Mouse (Mus musculus) cortical plate, adult 2 months (tissue): ENCODE results near the gene Trir. TPM values are rescaled to one million over a fixed set of nuclear protein-coding genes. Genes with fewer than 3 reads are reported as not detected.
A peak's percentile ranks its signal among the peaks of the same experiment; 100 is the strongest.

Source experiments
- H3K27ac ChIP-seq: fragments of 200-500 bp; 2 replicates; pipeline ENCODE4 v1.5.1; 2012; ENCODE audit warnings: low read length, control low read depth, inconsistent platforms; ENCODE audit not compliant: insufficient read depth
- H3K4me1 ChIP-seq: fragments of 200-500 bp; 2 replicates; pipeline ENCODE4 v1.6.1; 2011; ENCODE audit warnings: low read length; ENCODE audit not compliant: control insufficient read depth, insufficient read depth
- H3K4me3 ChIP-seq: fragments of 200-500 bp; 2 replicates; pipeline ENCODE4 v1.5.1; 2011; ENCODE audit warnings: mild to moderate bottlenecking, low read length, control low read depth; ENCODE audit not compliant: insufficient read depth
- CTCF ChIP-seq: fragments of 200-500 bp; IDR thresholded peaks from 2 replicates; pipeline ENCODE4 v1.5.1; 2011; ENCODE audit warnings: mild to moderate bottlenecking, control low read depth, low read length; ENCODE audit not compliant: insufficient read depth; ENCODE audit errors: extremely low read depth
- POLR2A ChIP-seq: fragments of 200-500 bp; IDR thresholded peaks from 2 replicates; pipeline ENCODE4 v1.6.1; 2011; ENCODE audit warnings: mild to moderate bottlenecking, low read length, control low read depth; ENCODE audit not compliant: insufficient read depth; ENCODE audit errors: extremely low read depth
- polyA plus RNA-seq: library from polyadenylated mRNA; depleted of rRNA; stranded (reverse); fragments of >200 nt; gene quantifications from 2 replicates; pipeline ENCODE4 v1.2.3, GENCODE M21; 2012

The Trir gene
- polyA plus RNA-seq, 1 experiment, result 119 TPM

DNA sequence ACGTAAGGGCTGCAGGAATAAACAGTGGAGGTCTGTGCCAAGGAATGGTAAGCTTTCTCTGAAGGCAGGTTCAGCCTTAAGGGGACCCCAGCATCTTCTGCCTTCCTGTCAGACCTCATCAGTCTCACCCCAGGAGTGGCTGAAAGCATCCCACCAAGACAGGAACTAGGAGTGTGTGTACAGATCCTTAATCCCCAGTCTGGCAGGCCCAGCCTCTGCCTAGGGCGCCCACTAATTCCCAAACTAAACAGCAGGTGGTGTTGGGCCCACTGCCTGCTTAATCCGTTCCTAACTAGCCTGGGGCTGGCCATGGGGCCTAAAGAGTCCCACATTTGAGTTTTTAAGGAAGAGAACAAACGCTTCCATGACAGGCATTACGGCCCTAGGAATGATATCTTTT is 9.4 kb upstream of the Trir start:
- TF ChIP-seq POLR2A (no peak), CTCF (no peak)

GRCm38 (mm10) chr8:85021514-85022055 is 5.0 kb upstream of the Trir start:
- TF ChIP-seq POLR2A (no peak), CTCF (no peak)
- H3K4me3 ChIP-seq, result no peak overlapping the region
- H3K27ac ChIP-seq, result no peak overlapping the region
- peaks cover 7% of the 10 kb centered on the region for H3K4me1 ChIP-seq

More for the DNA sequence above, 9.4 kb upstream of the Trir start:
- Histone ChIP-seq H3K4me3 (no peak overlapping the region), H3K27ac (no peak overlapping the region), H3K4me1 (no peaks in the 10 kb centered on the region)

GRCm38 (mm10) chr8:85023846-85024245 is 2.8 kb upstream of the Trir start:
- Histone ChIP-seq H3K4me1 (peaks cover 10% of the 10 kb centered on the region), H3K4me3 (peak overlapping the region; percentile 96; the same call in 1 of the 2 replicates)
- TF ChIP-seq CTCF (no peak), POLR2A (no peak)

DNA sequence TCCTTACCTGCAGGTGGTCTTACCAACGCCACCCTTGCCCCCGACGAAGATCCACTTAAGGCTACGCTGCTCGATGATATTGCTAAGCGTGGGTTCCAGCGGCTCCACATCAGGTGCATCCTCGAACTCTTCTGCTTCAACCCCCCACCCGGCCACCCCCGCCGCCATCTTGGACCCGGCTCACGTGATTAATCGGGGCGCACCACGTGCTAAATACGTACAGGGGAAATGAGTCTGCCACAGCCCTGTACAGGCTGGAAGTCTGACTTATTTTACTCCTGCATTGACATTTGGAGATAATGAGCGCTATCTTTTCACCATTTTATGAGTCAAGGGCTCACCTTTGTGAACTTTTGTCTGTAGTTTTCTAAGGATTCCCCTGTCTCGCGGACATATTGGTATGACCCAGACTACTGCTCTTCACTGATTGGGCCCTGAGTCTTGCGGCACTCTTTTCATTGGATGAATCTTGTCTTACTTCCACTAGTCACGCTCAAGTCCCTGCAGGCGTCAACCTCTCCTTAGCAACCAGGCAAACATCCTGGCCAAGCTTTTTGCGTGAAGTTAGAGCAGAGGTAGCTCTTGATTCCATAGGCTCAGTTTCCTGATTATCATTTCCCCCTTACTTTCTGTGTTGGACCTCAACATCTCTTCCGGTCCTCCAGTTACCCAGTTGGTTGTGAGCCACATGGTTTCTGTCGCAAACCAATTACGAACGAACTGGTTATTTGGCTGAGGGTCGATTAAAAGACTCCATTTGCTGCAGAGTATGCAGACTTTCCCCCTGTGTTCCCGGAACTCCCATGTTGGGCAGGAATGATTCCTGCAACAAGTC is 1.3 kb upstream of the Trir start, which contains the start of gene Asna1:
Gene Asna1 (minus strand): TSS at position 184 of the 835 bp plus-strand sequence.
- peak within 1 kb of the TSS; percentile 58 for H3K27ac ChIP-seq
- H3K4me3 ChIP-seq, result peak within 1 kb of the TSS; percentile 96
- TF ChIP-seq CTCF (no peak), POLR2A (peak; percentile 67; the same call in 1 of the 2 replicates)
- H3K4me1 ChIP-seq, result peaks cover 10% of the 10 kb centered on the region

More at GRCm38 (mm10) chr8:85023846-85024245, 2.8 kb upstream of the Trir start:
- no peak overlapping the region for H3K27ac ChIP-seq

GRCm38 (mm10) chr8:85027516-85027855 is 863 bp downstream of the Trir start:
- TF ChIP-seq CTCF, result no peak
- no peak for TF ChIP-seq POLR2A
- Histone ChIP-seq H3K4me1 (peaks cover 10% of the 10 kb centered on the region), H3K27ac (no peak overlapping the region), H3K4me3 (peak overlapping the region; percentile 80)

GRCm38 (mm10) chr8:85027922-85028321 is 1.3 kb downstream of the Trir start:
- Histone ChIP-seq H3K4me3 (peak overlapping the region; percentile 80; the same call in 1 of the 2 replicates), H3K4me1 (peaks cover 10% of the 10 kb centered on the region), H3K27ac (no peak overlapping the region)
- no peak for TF ChIP-seq POLR2A
- TF ChIP-seq CTCF, result no peak

- TF ChIP-seq POLR2A, result no peak
- TF ChIP-seq CTCF, result no peak
- peaks cover 7% of the 10 kb centered on the region for H3K4me1 ChIP-seq
- H3K27ac ChIP-seq, result no peak overlapping the region
- H3K4me3 ChIP-seq, result no peak overlapping the region
Measured at GRCm38 (mm10) chr8:85029271-85029670, 2.6 kb downstream of the Trir start.

- peaks cover 4% of the 10 kb centered on the region for H3K4me1 ChIP-seq
- no peak overlapping the region for H3K27ac ChIP-seq
- TF ChIP-seq POLR2A, result no peak
- no peak overlapping the region for H3K4me3 ChIP-seq
Measured at GRCm38 (mm10) chr8:85032622-85033311, 6.1 kb downstream of the Trir start.

- no peak for TF ChIP-seq POLR2A
- TF ChIP-seq CTCF, result no peak
- no peak overlapping the region for H3K27ac ChIP-seq
- no peak overlapping the region for H3K4me3 ChIP-seq
Measured at GRCm38 (mm10) chr8:85033867-85034266, 7.2 kb downstream of the Trir start.

More at GRCm38 (mm10) chr8:85033867-85034266, 7.2 kb downstream of the Trir start:
- no peaks in the 10 kb centered on the region; the same call in 1 of the 2 replicates for H3K4me1 ChIP-seq
